Comparison of ENCODE assay signal across 17 mouse cellular contexts in the genomic region with DNA sequence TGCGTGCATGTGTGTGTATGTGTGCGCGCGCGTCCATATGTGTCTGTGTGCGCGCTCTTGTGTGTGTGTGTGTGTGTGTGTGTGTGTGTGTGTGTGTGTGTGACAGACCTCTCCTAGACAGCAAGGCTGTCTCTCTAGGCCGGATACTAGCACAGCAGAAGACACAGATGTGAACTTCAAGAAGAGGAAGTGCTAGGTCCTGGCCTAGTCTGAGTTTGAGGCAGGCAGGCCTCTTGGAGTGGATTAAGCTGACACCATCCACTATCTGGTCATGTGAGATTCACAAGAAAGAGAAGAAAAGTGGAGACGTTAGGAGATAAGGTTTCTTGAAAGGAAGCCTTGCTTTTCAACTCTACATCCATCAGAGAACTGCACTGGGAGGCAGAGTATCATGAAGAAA. TPM values are rescaled to one million over a fixed set of nuclear protein-coding genes. Genes with fewer than 3 reads are reported as not detected.
A peak's percentile ranks its signal among the peaks of the same experiment; 100 is the strongest.
DNase-seq lines count a peak whose midpoint lies in the region; ATAC-seq and TF ChIP-seq lines count a peak whose summit lies in the region.
"Had no signal": no experiment of that assay in that cellular context is flagged by ENCODE, and none has a peak within 500 bp of the region (broad histone marks: within the 10 kb centered on the region; RNA-seq: fewer than 3 reads in every experiment).

No protein-coding gene starts in this region.

- 82% methylated on average over 9 of the region's 9 CpGs for WGBS in lung, embryonic 15.5 days
- 81% methylated on average over 9 of the region's 9 CpGs for WGBS in lung, postnatal 0 days
- WGBS in liver, embryonic 11.5 days, result 73% methylated on average over 9 of the region's 9 CpGs
- 94% methylated on average over 9 of the region's 9 CpGs for WGBS in forebrain, embryonic 12.5 days

- no peaks in the 10 kb centered on the region for H3K27me3 ChIP-seq in lung, embryonic 15.5 days
- no peaks in the 10 kb centered on the region for H3K27me3 ChIP-seq in lung, postnatal 0 days (replicated peaks; ENCODE audit: insufficient read depth, low read length)
- H3K27me3 ChIP-seq in MEL (ENCODE audit: control insufficient read depth in 1 of 2, insufficient read depth in 2 of 2, low read length in 2 of 2), result no peaks in the 10 kb centered on the region
- no peaks in the 10 kb centered on the region for H3K27me3 ChIP-seq in liver, embryonic 11.5 days (replicated peaks; ENCODE audit: control insufficient read depth, insufficient read depth, low read length)
- H3K27me3 ChIP-seq in forebrain, embryonic 12.5 days, result no peaks in the 10 kb centered on the region
- H3K27me3 ChIP-seq: heart, embryonic 12.5 days; limb, embryonic 15.5 days had no signal

- H3K4me1 ChIP-seq in lung, embryonic 15.5 days, result peaks cover 4% of the 10 kb centered on the region
- H3K4me1 ChIP-seq in lung, postnatal 0 days (ENCODE audit: insufficient read depth, low read depth, low read length), result no peaks in the 10 kb centered on the region
- peaks cover 12 to 21% of the 10 kb centered on the region in 2 experiments for H3K4me1 ChIP-seq in MEL (ENCODE audit: control insufficient read depth in 1 of 2, insufficient read depth in 2 of 2, low read length in 2 of 2)
- peaks cover 15% of the 10 kb centered on the region for H3K4me1 ChIP-seq in liver, embryonic 11.5 days (replicated peaks; ENCODE audit: control insufficient read depth, insufficient read depth, low read length)
- H3K4me1 ChIP-seq in forebrain, embryonic 12.5 days, result peaks cover 4% of the 10 kb centered on the region; the same call in 1 of the 2 replicates

- H3K36me3 ChIP-seq in lung, embryonic 15.5 days, result no peaks in the 10 kb centered on the region
- H3K36me3 ChIP-seq in lung, postnatal 0 days (ENCODE audit: insufficient read depth, low read length), result no peaks in the 10 kb centered on the region
- peaks cover 0 to 23% of the 10 kb centered on the region in 2 experiments; a peak in 2 of 4 replicates for H3K36me3 ChIP-seq in MEL (ENCODE audit: control insufficient read depth in 1 of 2, insufficient read depth in 2 of 2, low read length in 2 of 2)
- H3K36me3 ChIP-seq in liver, embryonic 11.5 days (ENCODE audit: control insufficient read depth, insufficient read depth, low read length), result no peaks in the 10 kb centered on the region
- H3K36me3 ChIP-seq in forebrain, embryonic 12.5 days (replicated peaks), result no peaks in the 10 kb centered on the region
- H3K36me3 ChIP-seq: heart, embryonic 12.5 days; limb, embryonic 15.5 days had no signal

- no peak for DNase-seq in lung, postnatal 0 days (ENCODE audit: low spot score)
- peak; percentile 94 for DNase-seq in MEL (ENCODE audit: low read depth, low spot score)
- DNase-seq in liver, embryonic 11.5 days (ENCODE audit: low spot score), result no peak
- peak; percentile 53 for DNase-seq in naive thymus-derived CD4-positive, alpha-beta T cell, adult 2 months (ENCODE audit: low read depth)
- DNase-seq in urinary bladder, postnatal 25 days (ENCODE audit: low spot score), result no peak
- DNase-seq: adrenal gland, postnatal 25 days; cerebellum, postnatal 36 days; kidney, adult 2 months; kidney, postnatal 4 days; lung, postnatal 4 days; thymus, adult 18-20 months had no signal

- no peak overlapping the region for H3K9ac ChIP-seq in lung, embryonic 15.5 days
- no peak overlapping the region for H3K9ac ChIP-seq in lung, postnatal 0 days (replicated peaks; ENCODE audit: low read depth)
- H3K9ac ChIP-seq in MEL (ENCODE audit: control insufficient read depth, low read depth, low read length, poor library complexity, severe bottlenecking), result no peak overlapping the region
- H3K9ac ChIP-seq in liver, embryonic 11.5 days (ENCODE audit: low read depth, low read length), result no peak overlapping the region
- no peak overlapping the region for H3K9ac ChIP-seq in forebrain, embryonic 12.5 days
- H3K9ac ChIP-seq: heart, embryonic 12.5 days; limb, embryonic 15.5 days had no signal

- no peak for TF ChIP-seq POLR2A in MEL (IDR thresholded peaks at IDR 0.05; ENCODE audit: control insufficient read depth in 1 of 2, insufficient read depth in 1 of 2, low read depth in 1 of 2, low read length in 2 of 2, poor library complexity in 1 of 2)

- no peak for TF ChIP-seq CTCF in lung, postnatal 0 days (IDR thresholded peaks at IDR 0.05)
- TF ChIP-seq CTCF in MEL (IDR thresholded peaks at IDR 0.05 in 2 of 3, conservative IDR thresholded peaks at IDR 0.05 in 1 of 3; ENCODE audit: control insufficient read depth in 1 of 3, insufficient read depth in 1 of 3, low read depth in 2 of 3, low read length in 3 of 3, poor library complexity in 1 of 3, severe bottlenecking in 1 of 3), result no peak

- H3K9me3 ChIP-seq in lung, embryonic 15.5 days, result no peaks in the 10 kb centered on the region
- H3K9me3 ChIP-seq in lung, postnatal 0 days (ENCODE audit: low read length), result no peaks in the 10 kb centered on the region
- H3K9me3 ChIP-seq in MEL (replicated peaks; ENCODE audit: insufficient read depth, low read length), result no peaks in the 10 kb centered on the region
- H3K9me3 ChIP-seq in liver, embryonic 11.5 days (ENCODE audit: control insufficient read depth, low read length), result no peaks in the 10 kb centered on the region
- H3K9me3 ChIP-seq in forebrain, embryonic 12.5 days, result no peaks in the 10 kb centered on the region
- H3K9me3 ChIP-seq: heart, embryonic 12.5 days; limb, embryonic 15.5 days had no signal

- no peak overlapping the region for H3K27ac ChIP-seq in lung, embryonic 15.5 days
- H3K27ac ChIP-seq in lung, postnatal 0 days (ENCODE audit: low read length), result no peak overlapping the region
- peak overlapping the region; percentile 39; the same call in 1 of the 2 replicates for H3K27ac ChIP-seq in MEL (ENCODE audit: control insufficient read depth, low read depth, low read length)
- H3K27ac ChIP-seq in liver, embryonic 11.5 days (ENCODE audit: low read depth, low read length), result no peak overlapping the region
- H3K27ac ChIP-seq in forebrain, embryonic 12.5 days, result no peak overlapping the region

- H3K4me3 ChIP-seq in lung, embryonic 15.5 days, result no peak overlapping the region
- H3K4me3 ChIP-seq in lung, postnatal 0 days (ENCODE audit: low read depth, low read length), result no peak overlapping the region
- H3K4me3 ChIP-seq in MEL (ENCODE audit: control insufficient read depth in 1 of 2, insufficient read depth in 1 of 2, low read depth in 2 of 2, low read length in 2 of 2), result no peak overlapping the region
- no peak overlapping the region for H3K4me3 ChIP-seq in liver, embryonic 11.5 days (ENCODE audit: low read depth, low read length)
- H3K4me3 ChIP-seq in forebrain, embryonic 12.5 days (replicated peaks), result no peak overlapping the region
- H3K4me3 ChIP-seq: heart, embryonic 12.5 days; limb, embryonic 15.5 days had no signal

- no peak for TF ChIP-seq EP300 in lung, postnatal 0 days (IDR thresholded peaks at IDR 0.05)
- peak; percentile 90 for TF ChIP-seq EP300 in MEL (IDR thresholded peaks at IDR 0.05; ENCODE audit: low read depth in 1 of 2, low read length in 2 of 2)

- no peak for TF ChIP-seq RAD21 in MEL (IDR thresholded peaks at IDR 0.05; ENCODE audit: low read depth, low read length)

- no peaks in the 10 kb centered on the region for H3K79me2 ChIP-seq in MEL (ENCODE audit: control insufficient read depth, insufficient read depth, low read length, poor library complexity)

- H3K4me2 ChIP-seq in lung, embryonic 15.5 days, result no peak overlapping the region
- H3K4me2 ChIP-seq in lung, postnatal 0 days (replicated peaks; ENCODE audit: low read depth, low read length), result no peak overlapping the region
- no peak overlapping the region for H3K4me2 ChIP-seq in liver, embryonic 11.5 days
- no peak overlapping the region for H3K4me2 ChIP-seq in forebrain, embryonic 12.5 days
- H3K4me2 ChIP-seq: heart, embryonic 12.5 days; limb, embryonic 15.5 days had no signal

- ATAC-seq in lung, embryonic 15.5 days (ENCODE audit: borderline replicate concordance, extremely low read depth, low FRiP score, low TSS enrichment), result peak; percentile 17; the same call in 1 of the 2 replicates
- ATAC-seq in lung, postnatal 0 days, result no peak
- ATAC-seq in liver, embryonic 11.5 days (replicated peaks; ENCODE audit: low FRiP score), result peak; percentile 33; the same call in 1 of the 2 replicates
- no peak for ATAC-seq in inflammation-experienced regulatory T-cells, adult 6 months
- no peak for ATAC-seq in forebrain, embryonic 12.5 days (ENCODE audit: low FRiP score)
- ATAC-seq: forebrain, embryonic 16.5 days had no signal

TF ChIP-seq in MEL, 35 proteins besides CTCF, POLR2A, EP300 and RAD21 (continues in another document):
- peak; percentile 69 for TF ChIP-seq SIN3A (IDR thresholded peaks at IDR 0.05; ENCODE audit: low read length)
- TF ChIP-seq ZKSCAN1 (IDR thresholded peaks at IDR 0.05; ENCODE audit: low read depth, low read length), result no peak
- TF ChIP-seq MAZ (IDR thresholded peaks at IDR 0.05; ENCODE audit: low read depth, low read length), result no peak
- TF ChIP-seq MAFK (IDR thresholded peaks at IDR 0.05; ENCODE audit: borderline replicate concordance, low read depth, low read length), result no peak
- TF ChIP-seq ZMIZ1 (IDR thresholded peaks at IDR 0.05; ENCODE audit: low read depth, low read length), result no peak
- no peak for TF ChIP-seq USF2 (IDR thresholded peaks at IDR 0.05; ENCODE audit: borderline replicate concordance in 1 of 2, insufficient read depth in 1 of 2, low read depth in 1 of 2, low read length in 2 of 2)

RNA-seq across cellular contexts. Expression of a gene that starts 8.6 kb away (rescaled TPM):
- polyA plus RNA-seq in lung, embryonic 15.5 days (2015; fragmentation: Nextera tagmentation; extraction: Ambion mirVana), result 4.9 and 5.2 TPM in 2 replicates
- 4.4 and 4.8 TPM in 2 replicates for polyA plus RNA-seq in lung, postnatal 0 days (2015; fragmentation: Nextera tagmentation; extraction: Ambion mirVana)
- 0.04 and 0.07 TPM in 2 replicates for total RNA-seq in MEL (2012; rRNA removed)
- polyA plus RNA-seq in MEL (2012; ENCODE audit: insufficient read depth in 1 of 2, insufficient read length in 2 of 2, low read depth in 1 of 2, low replicate concordance in 2 of 2, missing spikeins in 1 of 2), result under 1 TPM in 1 of 2 experiments, not detected in 1; 0.25 TPM
- polyA plus RNA-seq in liver, embryonic 11.5 days (2014; fragmentation: Nextera tagmentation; extraction: Ambion mirVana), result 3.3 and 4.9 TPM in 2 replicates
- polyA plus RNA-seq in inflammation-experienced regulatory T-cells, adult 6 months (2017; shearing (Covaris generic)), result under 1 TPM in 2 of 3 experiments, not detected in 1; 0.50 to 0.83 TPM
- polyA plus RNA-seq in forebrain, embryonic 12.5 days (2016; fragmentation: Nextera tagmentation; extraction: Ambion mirVana), result 3.7 and 4.3 TPM in 2 replicates

RNA-seq across cellular contexts. Expression of a gene that starts 40.3 kb away (rescaled TPM):
- polyA plus RNA-seq in lung, embryonic 15.5 days (2015; fragmentation: Nextera tagmentation; extraction: Ambion mirVana), result 23.6 and 27.1 TPM in 2 replicates
- 21.3 and 35.3 TPM in 2 replicates for polyA plus RNA-seq in lung, postnatal 0 days (2015; fragmentation: Nextera tagmentation; extraction: Ambion mirVana)
- 1.5 and 4.9 TPM in 2 replicates for total RNA-seq in MEL (2012; rRNA removed)
- 1 to 10 TPM in 1 of 2 experiments, not detected in 1; 3.1 TPM for polyA plus RNA-seq in MEL (2012; ENCODE audit: insufficient read depth in 1 of 2, insufficient read length in 2 of 2, low read depth in 1 of 2, low replicate concordance in 2 of 2, missing spikeins in 1 of 2)
- 4.8 and 5.9 TPM in 2 replicates for polyA plus RNA-seq in liver, embryonic 11.5 days (2014; fragmentation: Nextera tagmentation; extraction: Ambion mirVana)
- polyA plus RNA-seq in inflammation-experienced regulatory T-cells, adult 6 months (2017; shearing (Covaris generic)), result under 1 TPM in 1 of 3 experiments, not detected in 2; 0.26 TPM
- 1.4 TPM in 2 replicates for polyA plus RNA-seq in forebrain, embryonic 12.5 days (2016; fragmentation: Nextera tagmentation; extraction: Ambion mirVana)

Comparison
In these comparisons a context has a peak if more than half of its experiments do, and no peak if none do; other contexts are left out.
1. ATAC-seq: peak in lung, embryonic 15.5 days (single experiment) and liver, embryonic 11.5 days (single experiment); none in lung, postnatal 0 days (single experiment), inflammation-experienced regulatory T-cells, adult 6 months (single experiment) and forebrain, embryonic 12.5 days (single experiment).
2. DNase-seq: peak in MEL (single experiment) and naive thymus-derived CD4-positive, alpha-beta T cell, adult 2 months (single experiment); none in lung, postnatal 0 days (single experiment), liver, embryonic 11.5 days (single experiment) and urinary bladder, postnatal 25 days (single experiment).